Mouse (Mus musculus) telencephalon, adult 2 months (tissue): ENCODE measurements at regions not wholly inside any gene's neighbourhood (a gene's known extent, or its start where the extent isn't known, plus 50 kb on each side); places are given as distances from the start of the nearest gene placed in this dataset.

Source experiments
- DNase-seq: peaks from one replicate; pipeline ENCODE4 v3.0.0-alpha.2; 2011; ENCODE audit warnings: low read depth, low spot score

- DNase-seq = no peak
Observed at GRCm38 (mm10) chr10:97061961-97062360, 417.4 kb upstream of the Dcn start.

DNA sequence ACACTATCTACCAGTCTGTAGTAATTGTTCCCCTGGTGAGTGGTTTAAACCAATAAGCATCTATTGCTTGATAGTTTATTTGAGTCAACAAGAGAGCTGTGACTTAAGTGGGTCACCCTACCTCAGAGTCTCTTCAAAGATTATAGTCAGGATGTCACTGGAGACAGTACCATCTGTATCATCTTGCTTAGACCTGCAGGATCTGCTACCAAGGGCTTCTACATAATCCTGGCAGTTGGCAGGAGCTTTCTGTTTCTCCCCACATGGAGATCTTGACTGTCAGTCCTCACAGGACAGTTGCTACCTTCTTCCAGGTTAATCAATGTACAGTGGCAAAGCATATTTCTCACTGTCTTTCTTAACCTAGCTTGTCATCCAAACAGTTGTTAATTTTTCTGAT is 414.9 kb upstream of the Dcn start:
- no peak for DNase-seq

DNA sequence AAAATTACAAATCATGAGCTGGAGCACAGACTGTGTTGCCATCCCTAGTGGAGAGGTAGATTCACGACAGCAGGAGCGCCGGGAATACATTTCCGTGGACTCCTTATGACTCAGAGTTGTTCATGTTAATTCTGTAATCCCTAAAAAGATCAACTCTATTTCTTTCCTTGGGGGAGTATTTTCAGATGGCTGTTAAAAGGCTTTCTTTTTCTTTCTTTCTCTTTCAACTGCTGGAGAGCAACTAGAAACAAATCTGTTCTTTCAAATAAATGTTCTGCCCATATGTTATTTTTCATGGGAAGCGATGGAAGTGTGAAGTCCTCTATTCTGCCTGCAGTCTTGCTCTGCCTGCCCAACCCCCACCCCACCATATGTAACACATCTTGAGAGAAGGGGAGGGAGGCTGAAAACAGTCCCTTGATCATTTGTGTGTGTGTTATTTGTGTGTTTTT is 401.4 kb upstream of the Dcn start:
- DNase-seq = peak; percentile 84

DNA sequence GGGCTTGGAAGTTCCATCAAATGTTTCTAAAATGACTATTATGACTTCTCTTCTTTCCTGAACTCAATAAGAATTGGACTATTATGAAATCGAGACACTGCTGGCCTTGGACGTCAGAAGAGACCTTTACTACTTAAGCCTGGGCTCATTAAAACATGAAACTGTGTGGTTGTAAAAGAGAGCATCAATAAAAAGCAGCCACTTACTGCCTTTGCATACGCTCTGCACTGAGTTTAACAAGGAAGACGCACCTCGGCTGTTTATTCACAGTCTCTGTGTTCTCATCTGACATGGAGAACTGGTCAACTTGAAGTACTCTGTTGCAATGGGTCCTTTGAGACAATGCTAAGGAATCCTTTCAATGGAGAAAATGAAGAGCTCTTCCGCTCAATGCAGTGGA is 399.8 kb upstream of the Dcn start:
- no peak for DNase-seq

GRCm38 (mm10) chr10:97087286-97087685 is 392.1 kb upstream of the Dcn start:
- DNase-seq = no peak

GRCm38 (mm10) chr10:97090254-97090653 is 389.2 kb upstream of the Dcn start:
- no peak for DNase-seq

DNA sequence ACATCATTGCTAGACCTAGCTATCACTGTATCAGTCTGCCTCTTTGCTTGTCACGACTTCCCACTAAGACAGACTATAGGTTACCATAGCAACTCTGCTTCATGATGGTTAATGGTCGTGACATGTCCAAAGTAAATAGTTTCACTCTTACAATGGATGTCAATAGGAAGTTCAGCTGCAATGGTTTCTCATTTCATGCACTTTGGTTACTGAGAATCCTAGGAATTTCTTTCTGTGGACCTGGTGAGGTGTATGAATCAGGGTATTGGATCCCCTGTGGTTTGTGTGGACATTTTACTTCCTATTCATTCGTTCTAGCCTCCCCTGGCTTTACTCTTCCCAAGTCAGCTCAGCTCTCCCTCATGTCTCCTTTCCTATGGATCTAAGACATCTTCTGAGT is 385.5 kb upstream of the Dcn start:
- DNase-seq = no peak

- no peak for DNase-seq
Observed at GRCm38 (mm10) chr10:97114501-97114900, 364.9 kb upstream of the Dcn start.

DNA sequence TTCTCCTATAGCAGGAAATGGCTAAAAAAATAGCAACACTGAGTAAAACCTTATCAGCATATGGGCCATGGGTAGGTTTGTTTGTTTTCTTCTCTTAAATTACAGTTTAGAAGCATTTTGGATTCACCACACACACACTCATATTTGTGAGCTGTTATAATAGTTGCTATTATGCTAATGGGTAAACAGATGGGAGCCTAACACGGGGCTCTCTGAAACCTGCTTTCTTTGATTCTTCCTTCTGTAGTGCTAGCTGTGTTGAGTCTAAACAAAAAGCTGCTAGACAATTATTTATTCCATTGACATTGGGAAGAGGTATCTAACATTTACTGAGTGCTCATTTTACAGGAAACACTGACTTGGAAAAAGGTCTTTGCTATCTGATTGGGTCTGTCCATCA is 356.7 kb upstream of the Dcn start:
- DNase-seq = no peak

DNA sequence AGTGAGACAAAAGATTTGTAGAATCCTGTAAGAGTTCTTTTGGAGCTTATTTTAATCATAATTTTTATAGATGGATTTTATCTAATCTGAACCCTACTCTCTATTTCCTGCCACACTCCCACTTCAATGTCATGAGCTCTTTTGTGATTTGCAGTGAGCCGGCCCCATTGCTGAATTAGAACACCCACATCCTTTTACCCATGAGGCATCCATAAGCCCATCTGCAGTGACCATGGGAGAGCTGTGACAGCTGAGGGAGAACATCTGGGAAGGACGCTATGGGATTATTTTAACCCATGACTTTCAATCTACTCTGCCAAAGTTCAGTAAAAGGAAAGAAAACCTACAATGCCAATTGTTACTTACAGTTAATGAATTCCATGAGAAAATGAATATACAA is 337.8 kb upstream of the Dcn start:
- no peak for DNase-seq

- DNase-seq = no peak
Observed at GRCm38 (mm10) chr10:97158561-97159395, 320.6 kb upstream of the Dcn start.

GRCm38 (mm10) chr10:97159396-97159760 is 320.0 kb upstream of the Dcn start:
- DNase-seq = peak; percentile 84

GRCm38 (mm10) chr10:97159831-97160575 is 319.4 kb upstream of the Dcn start:
- no peak for DNase-seq

GRCm38 (mm10) chr10:97160892-97161291 is 318.5 kb upstream of the Dcn start:
- DNase-seq = no peak

DNA sequence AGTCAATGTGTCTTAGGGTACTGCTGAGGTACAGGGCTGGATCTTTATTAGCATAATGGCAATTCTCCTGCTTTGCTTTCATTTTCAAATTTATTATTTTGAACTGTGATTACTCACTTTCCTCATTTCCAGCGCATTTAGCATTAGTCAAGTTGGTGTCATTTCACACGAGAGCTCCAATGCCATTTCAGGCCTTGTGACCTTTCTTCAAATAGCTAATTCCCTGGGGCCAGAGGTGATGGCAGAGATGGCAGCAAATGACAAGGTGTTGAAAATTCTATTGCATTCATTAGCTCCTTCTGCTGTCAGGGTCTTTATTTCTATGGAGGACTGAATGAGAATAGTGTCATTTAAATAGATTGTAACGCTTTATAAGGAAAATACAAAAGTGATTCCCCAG is 300.9 kb upstream of the Dcn start:
- no peak for DNase-seq

- DNase-seq = no peak
Observed at GRCm38 (mm10) chr10:97189696-97190095, 289.7 kb upstream of the Dcn start.

GRCm38 (mm10) chr10:97211238-97211695 is 268.1 kb upstream of the Dcn start:
- no peak for DNase-seq

- DNase-seq = no peak
Observed at GRCm38 (mm10) chr10:97211785-97212398, 267.5 kb upstream of the Dcn start.

GRCm38 (mm10) chr10:97219474-97219873 is 259.9 kb upstream of the Dcn start:
- no peak for DNase-seq

DNA sequence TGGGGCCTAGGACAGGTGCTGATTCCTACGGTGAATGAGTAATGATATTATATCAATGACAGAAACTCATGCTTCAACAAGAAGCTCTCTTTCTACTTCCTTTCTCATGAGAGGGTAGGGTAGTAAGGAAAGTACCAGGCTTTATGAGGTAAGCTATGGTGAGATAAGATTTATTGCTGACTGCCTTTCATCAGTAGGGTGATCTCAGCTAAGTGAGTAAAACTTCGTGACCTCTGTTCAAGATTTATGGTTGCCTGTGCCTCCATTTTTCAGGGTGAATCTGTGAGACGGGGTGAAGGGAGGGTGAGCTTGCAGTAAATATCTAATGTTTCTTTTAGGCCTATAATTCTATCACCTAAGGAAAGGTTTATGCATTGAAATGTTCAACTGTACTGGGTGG is 259.0 kb upstream of the Dcn start:
- no peak for DNase-seq

DNA sequence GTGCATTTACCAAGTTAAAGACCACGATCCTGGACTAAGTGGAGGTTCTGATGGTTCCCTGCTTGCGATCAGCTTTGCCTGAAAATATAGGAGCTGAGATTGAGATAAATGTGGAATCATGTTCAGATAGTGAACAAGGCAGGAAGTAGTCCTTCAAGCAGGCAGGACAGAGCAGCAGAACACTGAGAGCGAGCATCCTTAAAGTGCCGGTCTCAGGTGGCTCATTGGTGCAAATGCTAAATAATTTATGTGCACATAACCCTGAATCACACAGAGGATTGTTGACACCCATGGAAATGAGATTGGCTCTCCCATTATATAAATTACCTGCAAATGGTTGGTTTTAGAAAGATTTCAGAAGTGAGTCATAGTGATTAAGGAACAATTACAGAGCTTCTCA is 243.8 kb upstream of the Dcn start:
- no peak for DNase-seq

DNA sequence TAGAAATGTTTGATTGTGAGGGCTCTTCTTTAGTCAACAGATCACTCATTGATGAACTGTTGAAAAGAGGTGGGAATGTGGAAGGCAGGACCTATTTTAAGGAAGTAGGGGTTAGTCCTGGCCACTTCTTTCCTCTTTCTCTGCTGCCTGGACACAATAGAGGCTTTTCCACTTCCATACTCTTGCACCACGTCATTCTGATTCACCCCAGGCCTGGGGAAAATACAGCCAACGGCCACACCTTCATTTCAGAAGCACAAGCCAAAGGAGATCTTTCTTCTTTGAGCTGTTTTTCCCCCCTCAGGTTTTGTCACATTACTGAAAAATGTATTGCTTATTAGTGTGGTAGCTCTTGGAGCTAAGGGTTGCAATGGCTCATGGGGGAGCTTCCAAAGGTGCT is 237.9 kb upstream of the Dcn start:
- no peak for DNase-seq

DNA sequence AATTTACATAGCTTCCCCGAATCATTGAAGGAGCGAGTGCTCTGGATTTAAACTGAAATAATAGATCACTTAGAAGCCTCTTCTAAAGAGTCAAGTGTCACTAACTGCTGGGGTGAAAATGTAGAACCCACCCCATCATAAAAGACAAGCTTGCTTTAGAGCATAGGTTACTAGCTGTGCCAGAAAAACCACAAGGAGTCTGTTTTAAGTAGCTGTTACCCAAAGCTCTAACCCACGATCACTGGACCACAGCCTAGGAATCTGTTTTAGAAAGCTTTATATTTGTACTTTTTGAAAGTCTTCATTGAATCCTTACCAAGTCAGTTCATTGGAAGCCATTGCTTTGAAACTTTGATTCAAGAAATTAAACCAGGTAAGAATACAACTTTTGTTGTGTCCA is 233.7 kb upstream of the Dcn start:
- no peak for DNase-seq
